Mouse (Mus musculus): ENCODE data around the gene Ppp2r5c.

- TF ChIP-seq POLR2A (IDR thresholded peaks at IDR 0.05; ENCODE audit: borderline replicate concordance, low read depth, low read length) (no peak), CTCF (IDR thresholded peaks at IDR 0.05; ENCODE audit: low read depth, low read length) (no peak)
Measured at GRCm38 (mm10) chr12:110556861-110557628, 110.1 kb downstream of the Ppp2r5c start.
